Mouse (Mus musculus) brain, adult 2 months (tissue): ENCODE results near the gene Kiss1.

ENCODE experiments used
- DNase-seq: peaks from one replicate; pipeline ENCODE4 v3.0.0; 2011; ENCODE audit warnings: low read depth, low spot score

Kiss1 gene

DNA sequence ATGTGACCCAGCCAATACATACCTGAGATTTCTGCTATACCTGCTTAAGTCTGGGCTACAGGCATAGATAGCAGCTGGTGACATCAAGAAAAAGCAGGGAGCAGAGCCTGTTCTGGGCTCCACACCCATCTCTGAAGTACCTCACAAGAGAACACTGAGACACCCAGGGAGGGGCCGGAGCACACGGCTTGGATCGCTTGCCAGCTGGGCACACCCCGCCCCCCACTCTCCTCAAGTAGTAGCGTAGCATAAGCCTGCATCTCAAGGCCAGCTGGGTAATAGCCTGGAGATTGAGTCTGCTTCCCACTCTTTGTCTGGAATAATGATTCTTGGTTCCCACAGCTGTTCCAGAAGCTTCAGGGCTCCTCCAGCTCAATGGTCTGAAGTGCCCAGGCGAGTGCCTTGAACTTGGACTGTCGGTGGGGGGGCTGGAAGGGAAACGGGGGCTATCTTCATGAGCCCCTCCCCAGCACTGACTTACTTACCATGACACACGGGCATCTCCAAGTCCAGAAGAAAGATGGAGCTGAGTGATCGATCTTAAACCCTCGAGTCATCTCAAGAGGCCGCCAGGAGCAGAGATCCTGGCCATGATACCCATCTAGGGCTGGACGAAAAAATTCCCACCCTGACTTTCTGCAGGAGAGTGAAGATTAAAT is at the start of gene Kiss1:
TSS of gene Kiss1 (plus strand) at position 609 of the 659 bp plus-strand sequence.
- DNase-seq, result peak; percentile 68

DNA sequence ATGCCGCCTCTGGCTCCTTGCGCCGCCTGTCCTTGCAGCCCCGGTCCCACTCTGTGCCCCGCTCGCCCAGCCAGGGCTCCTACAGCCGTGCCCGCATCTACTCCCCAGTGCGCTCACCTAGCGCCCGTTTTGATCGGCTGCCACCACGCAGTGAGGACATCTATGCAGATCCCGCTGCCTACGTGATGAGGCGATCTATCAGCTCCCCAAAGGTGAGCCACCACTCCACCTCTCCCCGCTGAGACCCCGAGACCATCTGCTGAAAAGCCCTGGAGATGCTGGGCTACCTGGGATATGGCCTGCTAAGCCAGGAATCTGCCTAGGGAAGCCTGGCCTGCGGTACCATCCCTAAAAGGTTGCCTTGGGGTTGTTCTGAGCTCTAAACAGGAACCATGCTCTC is 47.5 kb upstream of the Kiss1 start:
- DNase-seq, result no peak

DNA sequence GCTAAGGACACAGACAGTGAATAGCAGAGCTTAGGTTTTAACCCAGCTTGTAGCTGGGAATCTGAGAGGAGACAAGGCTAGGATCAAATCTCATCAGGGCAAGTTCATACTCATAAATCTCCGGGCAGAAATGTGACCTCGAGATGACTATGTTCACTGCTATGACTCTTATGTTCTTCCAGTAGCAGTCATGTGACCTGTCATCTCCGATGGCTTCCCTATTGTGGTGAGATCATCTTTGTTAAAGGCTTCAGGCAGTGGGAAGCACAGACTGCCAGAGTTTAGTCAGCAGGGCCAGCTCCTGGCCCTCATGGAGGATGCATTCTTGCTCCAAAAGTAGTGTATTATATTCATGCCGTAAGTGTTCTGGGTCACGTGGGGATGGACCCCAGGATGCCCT is 44.7 kb upstream of the Kiss1 start:
- peak; percentile 46 for DNase-seq

DNA sequence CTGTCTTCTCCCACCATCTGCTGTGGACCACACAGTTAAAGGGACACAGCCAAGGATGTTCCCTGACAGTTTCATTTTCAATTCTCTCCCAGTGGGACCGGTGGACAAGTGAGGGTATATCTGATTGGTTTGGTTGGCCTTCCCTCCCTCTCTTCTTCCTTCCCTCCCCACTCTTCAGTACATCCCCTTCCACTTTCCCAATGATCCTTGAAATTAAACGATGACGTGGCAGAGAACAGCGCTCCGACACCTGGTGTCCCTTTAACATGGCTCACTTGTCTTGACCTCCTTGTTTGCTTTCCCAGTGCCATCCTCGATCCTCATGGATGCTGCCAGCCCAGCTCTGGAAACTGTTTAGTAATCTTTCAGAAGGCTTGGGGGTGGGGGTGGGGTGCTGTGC is 43.1 kb upstream of the Kiss1 start:
- DNase-seq, result no peak

DNA sequence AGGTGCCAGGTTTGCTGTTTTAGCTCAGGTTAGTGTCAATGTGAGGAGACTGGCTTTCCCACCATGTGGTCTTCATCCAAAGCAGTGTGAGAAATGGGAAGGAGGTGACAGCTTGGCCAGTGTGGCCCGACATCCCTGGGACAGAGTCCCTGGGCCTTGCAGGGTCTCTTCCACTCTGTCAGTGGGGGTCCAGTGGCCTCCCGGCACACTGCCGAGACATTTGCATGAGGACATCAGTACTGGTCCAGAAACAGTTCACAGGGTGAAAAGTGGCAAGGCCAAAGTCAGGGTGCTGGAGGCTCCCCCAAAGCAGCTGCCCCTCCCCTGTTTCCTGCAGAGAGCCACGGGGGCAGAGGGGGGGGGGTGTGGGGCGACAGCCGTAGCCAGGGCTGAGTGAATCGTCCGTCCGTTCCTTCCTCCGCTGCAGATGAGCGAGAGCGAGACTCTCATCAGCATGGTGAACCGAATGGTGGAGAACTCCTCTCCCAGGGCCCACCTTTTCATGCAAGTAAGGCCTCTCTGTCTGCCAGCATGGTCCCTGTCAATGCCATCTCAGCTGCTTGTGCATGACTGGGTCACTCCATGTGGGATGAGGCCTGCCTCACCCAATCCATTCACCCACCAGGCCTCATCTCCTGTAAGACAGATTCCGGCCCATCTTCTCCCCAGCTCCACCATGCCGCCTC is 42.6 kb upstream of the Kiss1 start:
- no peak for DNase-seq

DNA sequence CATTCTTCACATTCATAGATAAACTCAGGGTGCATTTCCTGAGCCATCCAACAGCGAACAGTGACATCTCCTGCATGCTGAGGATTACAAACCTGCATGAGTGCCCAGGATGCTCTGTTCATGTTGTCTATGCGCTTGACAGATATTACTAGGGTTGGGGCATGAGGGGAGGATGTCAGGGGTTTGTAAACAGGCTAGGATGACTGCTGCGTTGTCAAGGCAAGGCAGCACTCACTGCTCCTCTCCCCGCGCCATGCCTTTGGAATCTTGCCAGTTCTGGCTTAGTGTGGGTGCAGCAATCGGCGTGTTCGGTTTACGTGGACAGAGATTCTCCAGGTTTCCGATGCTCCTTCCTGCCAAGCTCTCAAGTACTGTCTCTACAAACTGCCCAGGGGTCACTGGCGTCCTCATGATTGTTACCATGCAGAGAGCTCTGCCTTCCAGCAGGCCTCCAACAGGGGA is 42.0 kb upstream of the Kiss1 start:
- DNase-seq, result peak; percentile 67

DNA sequence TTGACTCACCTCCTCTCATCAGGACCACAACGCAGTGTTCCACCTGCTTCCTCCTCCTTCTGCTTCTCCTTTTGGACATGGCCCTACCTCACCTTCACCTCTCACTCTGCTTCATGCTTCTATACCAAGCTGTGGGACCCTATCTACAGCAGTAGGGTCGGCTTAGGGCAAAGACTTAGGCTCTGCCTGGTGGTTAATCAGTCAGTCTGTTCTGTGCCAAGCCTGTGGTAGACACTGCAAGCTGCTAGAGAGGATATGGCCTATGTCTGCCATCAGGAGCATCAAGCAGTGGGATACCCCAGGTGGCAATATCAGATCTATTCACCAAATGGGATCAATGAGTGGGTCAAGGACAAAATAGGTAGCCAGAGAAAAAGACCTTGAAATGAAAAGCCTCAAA is 41.1 kb upstream of the Kiss1 start:
- no peak for DNase-seq

DNA sequence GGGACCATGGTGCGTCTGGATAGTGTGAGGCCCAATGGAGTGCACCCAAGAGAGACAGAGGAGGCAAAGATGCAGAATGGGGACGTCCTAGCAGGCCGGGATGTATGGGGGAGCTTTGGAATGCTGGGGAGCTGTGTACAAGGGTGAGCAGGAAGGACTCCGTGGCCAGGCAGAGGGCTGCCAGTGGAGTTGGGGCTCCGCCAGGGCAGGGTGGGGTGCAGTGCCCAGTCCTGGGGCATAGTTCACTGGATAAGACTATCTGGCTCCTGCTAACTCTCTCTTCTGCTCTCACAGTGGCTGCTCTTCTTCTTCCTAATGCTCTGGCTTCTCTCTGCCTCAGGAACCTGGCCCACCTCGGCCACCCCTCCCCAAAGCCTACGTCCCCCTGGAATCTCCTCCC is 35.8 kb upstream of the Kiss1 start:
- no peak for DNase-seq

DNA sequence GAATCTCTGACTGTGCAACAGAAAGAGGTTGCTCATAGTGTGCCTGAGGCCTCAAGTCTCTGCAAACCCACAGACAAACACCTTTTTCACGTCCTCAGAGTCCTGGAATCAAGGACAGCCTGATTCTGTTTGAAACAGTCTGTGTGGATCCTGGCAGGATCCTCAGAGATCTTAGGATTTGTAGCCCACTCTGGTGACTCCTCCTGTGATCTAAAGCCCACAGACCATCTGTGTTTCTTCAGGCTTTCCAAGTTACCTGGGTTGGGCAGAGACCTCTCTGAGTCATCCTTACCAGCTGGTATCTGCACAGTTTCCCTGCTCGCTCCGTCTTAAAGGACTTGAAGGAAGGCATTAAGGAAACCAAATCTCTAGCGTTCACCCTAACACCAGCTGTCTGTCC is 34.6 kb upstream of the Kiss1 start:
- peak; percentile 89 for DNase-seq

DNA sequence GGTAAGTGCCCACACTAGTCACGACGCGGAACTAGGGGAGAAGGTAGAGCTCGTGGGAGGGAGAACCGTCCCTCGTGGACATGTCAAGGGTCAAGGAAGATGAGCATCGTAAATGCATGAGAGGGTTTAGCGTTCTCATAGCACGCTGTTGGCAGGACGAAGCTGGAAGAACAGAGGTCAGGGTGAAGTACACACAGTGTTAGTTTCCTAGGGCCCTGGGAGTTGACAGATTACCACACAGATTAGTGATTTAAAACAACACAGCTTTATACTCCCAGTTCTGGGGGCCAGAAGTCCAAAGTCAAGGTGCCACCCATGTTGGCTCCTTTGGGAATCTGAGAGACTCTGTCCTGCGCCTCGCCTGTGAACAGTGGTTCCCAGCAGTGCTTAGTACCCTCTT is 33.8 kb upstream of the Kiss1 start:
- DNase-seq, result no peak

DNA sequence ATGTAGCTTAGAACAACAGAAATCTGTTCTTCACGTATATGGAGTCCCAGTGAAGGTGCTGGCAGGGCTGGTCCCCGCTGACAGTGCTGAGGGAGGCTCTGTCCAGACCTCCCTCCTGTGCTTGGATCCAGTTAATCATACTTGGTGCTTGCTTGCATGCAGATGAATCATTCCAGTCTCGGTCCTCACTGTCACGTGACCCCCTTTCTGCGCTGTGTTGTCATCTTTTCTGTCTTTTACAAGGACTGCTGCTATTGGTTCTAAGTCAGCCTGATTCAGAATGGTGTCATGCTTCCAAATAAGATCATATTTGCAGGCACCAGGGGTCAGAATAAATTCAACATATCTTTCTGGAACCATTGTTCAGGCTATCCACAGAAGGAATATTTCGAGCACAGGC is 29.8 kb upstream of the Kiss1 start:
- DNase-seq, result peak; percentile 38

DNA sequence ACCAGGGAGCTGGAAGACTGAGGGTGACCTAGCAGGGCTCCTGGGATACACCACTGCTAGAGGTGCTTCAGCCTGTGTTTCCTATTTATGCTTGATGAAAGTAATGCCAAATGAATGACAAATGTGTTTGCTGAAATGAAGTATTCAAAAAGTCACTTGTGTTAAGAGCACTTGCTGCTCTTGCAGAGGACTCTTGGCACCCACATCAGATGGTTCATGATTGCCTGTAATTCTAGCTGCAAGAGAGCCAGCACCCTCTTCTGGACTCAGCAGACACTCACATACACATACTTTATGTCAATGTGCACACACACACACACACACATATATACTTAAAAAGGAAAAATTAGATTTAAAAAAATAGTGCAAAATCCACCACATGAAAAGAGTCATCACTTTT is 29.1 kb upstream of the Kiss1 start:
- no peak for DNase-seq

DNA sequence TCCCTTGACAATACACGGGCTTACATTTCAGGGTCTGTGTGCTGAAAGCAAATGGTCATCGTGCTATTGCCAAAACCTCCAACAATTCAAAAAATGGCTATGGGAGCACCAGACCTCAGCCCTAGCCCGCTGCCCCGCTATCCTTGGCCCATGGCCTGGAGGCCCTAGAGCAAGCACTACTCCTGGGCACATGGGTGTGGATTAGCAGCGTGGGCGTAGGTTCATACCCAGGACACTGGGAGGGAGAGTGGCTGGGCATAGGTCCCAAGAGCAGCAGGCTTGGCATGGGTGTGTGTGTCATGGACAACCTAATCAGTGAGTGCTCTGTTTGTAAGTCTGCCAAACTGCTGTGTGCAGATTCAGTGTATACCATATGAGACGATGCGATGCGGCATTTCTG is 25.3 kb upstream of the Kiss1 start:
- peak; percentile 74 for DNase-seq

DNA sequence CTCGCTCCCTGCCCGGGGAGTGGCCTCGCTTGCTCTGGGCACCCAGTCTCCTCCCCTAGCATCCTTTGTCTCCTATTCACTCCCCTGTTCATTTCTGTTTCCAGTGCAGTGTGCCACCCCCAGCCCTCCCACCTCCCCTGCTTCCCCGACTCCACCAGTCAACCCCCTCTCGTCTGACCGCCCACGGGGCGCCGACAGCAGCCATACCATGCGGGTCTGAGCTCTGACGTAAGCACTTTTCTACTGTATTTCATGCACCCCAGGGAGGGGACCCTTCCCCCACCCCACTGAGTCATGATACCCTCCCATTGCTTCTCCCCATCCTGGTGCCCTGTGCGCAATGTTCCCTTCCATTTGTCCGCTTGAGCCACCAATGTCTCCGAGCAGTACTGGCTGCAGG is 22.9 kb upstream of the Kiss1 start:
- peak; percentile 61 for DNase-seq

DNA sequence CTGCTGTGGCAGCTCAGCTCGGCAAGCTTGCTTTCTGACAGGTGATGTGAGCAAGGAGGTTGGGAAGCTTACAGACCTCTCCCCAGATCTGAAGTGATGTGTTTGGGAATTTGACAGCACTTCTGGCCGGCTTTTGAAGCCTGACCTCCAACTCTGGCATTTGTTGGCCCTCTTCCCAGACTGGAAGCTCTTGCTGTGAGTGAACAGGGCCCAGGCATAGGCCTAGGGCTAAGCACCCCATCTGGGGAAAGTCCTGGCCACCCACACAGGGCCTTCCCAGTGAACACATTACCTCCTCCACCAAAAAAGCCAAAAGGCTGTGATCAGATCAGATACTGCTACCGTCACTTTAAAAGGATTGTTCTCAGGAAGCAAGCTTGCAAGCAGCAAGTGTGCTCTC is 19.1 kb upstream of the Kiss1 start:
- DNase-seq, result peak; percentile 51

DNA sequence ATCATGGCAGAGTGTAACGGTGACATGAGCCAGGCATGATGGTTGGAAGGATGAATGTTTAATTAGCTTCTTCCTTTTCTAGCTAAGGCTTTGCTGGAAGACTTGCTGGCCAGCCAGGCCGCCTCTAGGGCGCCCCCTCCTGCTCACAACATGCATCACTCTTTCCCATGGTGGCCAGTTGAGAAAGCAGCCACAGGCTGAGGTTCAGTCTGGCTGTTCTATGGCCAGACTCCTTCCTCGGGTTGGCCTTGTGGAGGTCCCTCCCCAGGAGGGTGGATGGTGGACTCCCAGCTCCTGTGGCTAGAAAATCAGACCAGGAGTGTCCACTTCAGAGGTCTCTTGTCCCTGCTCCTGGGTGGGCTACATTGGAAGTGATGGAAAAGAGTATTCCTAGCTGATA is 14.8 kb upstream of the Kiss1 start:
- DNase-seq, result peak; percentile 79

DNA sequence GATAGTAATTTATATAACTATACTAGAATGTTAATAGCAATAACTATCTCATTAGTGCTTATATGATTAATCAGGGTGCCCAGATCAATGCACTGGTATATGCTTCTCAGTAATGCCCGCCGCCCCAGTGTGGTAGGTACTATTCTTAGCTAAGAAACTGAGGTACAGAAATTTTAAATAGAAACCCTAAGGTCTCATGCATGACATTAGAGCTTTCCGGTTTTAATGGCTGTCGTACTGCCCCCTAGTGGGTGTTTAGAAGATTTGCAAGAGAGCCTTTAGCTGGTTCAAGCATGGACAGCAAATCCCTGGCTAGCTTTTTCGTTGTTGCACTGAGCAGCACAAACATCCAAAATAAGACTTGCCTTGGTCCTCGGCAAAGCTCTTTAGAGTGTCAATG is 14.4 kb upstream of the Kiss1 start:
- DNase-seq, result peak; percentile 70

DNA sequence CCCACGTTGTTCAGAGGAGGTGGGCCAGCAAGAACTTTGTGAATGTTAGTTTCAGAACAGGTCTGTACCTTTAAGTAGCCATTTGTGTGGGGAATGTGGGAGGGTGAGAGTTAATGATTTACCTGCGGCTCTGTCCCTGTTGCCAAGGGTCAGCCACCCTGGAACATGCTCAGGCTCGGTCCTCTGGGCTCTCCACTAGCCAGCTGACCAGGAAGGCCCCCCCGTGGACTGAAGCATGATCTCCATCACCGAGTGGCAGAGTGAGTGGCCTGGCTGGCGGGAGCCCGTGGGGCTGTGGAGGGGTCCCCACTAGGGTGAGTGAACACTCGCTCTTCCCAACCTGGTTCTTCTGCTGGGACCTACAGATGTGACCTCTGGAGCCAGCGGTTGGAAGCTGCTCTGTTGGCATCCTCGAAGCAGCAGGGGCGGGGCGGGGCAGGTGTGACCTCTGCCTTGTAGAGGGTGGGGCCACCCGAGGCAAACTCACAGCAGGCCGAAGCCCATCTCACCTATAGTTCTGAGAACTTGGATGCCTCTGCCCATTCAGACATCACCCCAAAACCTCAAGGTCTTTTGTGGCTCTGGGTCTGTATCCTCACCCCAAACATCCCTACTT is 11.9 kb upstream of the Kiss1 start, which contains the start of gene Golt1a:
TSS of gene Golt1a (plus strand) at position 149 of the 616 bp plus-strand sequence.
- no peak for DNase-seq

DNA sequence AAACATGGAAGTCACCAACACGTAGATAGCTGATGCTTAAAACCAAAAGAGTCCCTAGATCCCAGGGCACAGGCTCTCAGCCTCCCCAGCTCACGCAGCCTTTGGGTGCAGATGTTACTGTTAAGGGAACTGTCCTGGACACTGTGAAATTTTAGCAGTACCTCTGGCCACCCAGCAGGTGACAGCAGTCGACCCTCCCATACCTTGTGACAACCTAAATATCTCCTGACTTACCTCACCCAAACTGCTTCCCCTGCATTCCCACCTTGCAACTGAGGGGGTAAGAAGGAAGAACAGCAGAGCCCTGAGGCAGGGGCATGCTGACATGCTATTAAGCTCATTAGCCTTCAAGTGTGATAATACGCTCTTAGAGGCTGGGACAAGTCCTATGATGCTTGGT is 10.4 kb upstream of the Kiss1 start:
- DNase-seq, result no peak

DNA sequence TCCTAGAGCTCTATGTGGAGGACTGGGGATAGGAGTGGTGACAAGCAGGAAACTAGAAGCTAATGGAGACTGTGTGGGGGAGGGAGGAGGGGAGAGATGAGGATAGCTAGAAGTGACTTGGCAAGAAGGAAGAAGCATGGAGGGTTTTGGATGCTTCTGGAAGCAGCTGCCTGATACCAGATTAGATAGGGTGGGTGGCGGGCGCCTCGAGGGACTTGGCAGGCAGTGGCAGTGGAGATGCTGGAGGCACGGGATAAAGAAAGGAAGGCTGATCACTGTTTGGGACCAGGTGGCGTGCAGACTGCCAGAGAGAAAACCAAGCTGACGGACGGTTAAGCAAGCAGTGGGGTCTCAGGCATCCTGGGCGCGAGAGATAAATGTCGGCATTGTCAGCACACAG is 9.7 kb upstream of the Kiss1 start:
- DNase-seq, result peak; percentile 88

DNA sequence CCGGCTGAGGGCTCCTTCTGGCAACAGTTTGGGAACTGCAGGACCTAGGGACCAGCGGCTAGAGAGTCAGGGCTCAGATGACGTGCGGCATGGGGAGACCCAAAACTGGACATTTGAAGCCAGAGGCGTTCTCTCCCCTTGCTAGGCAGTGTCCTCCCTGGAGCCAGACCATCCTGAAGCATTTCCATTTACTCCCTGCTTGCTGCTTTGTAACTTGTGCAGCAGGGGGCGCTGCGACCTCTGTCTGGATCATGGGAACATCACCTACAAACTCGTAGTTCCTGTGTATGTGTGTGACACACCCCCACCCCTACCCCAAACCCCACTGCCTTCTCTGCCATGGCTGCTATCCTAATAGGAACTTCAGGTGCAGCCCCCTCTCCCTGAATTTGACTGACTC is 7.3 kb upstream of the Kiss1 start:
- peak; percentile 70 for DNase-seq

DNA sequence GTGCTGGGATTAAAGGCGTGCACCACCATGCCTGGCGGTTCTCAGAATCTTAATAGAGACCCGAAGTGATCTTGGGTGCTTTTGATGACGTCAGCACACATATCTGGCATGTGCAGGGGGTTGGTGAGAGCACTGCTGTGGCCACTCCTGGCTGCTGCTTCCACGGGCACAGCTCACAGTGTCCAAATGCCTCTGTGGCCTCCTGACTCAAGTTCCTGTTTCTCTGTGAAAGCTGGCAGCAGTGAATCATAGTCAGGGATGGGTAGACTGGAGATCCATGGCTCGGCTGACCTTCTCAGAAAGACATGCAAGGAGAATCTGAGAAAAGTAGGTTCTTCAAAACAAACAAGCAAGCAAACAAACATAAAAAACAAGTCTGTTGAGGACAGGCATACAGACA is 5.9 kb upstream of the Kiss1 start:
- DNase-seq, result no peak

DNA sequence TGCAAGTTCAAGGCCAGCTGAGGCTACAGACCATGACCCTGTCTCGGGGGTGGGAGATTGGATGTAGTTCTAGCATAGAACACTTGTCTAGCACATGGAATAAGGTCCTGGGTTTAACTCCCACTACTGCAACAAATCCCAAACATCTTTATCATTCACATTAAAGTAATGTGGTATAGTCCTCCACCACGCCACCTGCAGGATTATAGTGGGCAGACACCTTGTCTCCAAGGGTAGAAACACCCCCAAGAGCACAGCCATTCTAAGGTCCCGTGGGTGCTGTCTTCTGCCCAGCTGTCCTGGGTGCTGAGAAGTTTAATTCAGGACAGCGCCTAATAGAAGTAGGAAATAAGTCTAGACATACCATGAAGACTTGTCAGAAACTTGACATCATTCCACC is 5.1 kb upstream of the Kiss1 start:
- DNase-seq, result no peak
